Mouse (Mus musculus) lung, adult 2 months (tissue): ENCODE measurements around the gene Usp29.

Source experiments
- CTCF ChIP-seq: fragments of 200-500 bp; IDR thresholded peaks from 2 replicates; pipeline ENCODE4 v1.5.1; 2011; ENCODE audit warnings: mild to moderate bottlenecking, low read length, control low read depth; ENCODE audit not compliant: insufficient read depth
- POLR2A ChIP-seq: fragments of 200-500 bp; IDR thresholded peaks from 2 replicates; pipeline ENCODE4 v1.6.1; 2011; ENCODE audit warnings: low read depth, mild to moderate bottlenecking, control low read depth, low read length, borderline replicate concordance; ENCODE audit errors: extremely low read depth

DNA sequence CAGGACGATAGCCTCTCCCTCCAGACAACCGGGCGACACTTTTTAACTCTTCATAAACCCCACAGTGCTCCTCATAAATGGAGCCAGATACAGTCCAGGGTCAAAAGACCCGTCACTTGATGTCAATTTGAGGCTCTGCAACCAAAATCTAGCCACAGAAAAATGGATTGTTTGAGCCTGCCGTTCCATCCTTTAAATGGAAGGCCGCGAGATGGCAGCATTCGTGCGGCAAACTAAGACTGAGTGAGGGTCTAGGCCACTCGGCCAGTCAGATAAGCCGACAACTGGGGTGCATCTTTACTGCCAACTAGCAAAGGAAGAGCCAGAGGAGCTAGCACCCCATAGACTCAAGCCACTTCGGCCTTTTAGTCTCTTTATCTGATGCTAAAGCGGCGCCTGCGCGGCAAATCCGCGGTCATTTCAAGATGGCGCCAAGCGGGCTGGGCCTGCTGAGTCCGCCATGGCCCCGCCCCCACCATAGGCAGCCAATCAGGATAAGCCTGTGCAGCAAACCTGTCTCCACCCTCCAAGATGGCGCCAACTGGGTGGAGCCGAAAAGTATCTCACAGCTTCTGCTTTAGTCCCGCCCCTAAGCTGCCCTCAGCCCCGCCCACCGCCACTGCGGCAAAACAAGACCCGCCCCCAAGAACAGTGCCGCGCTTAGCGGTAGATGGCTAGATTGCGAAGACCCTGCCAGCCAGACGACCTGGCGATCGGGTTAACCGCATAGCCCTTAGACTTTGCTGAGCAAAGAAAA, 1.1 kb upstream of the Usp29 start:
- TF ChIP-seq CTCF (no peak), POLR2A (peak; percentile 45; the same call in 1 of the 2 replicates)
